29 mouse cellular contexts compared by ENCODE assay signal in the genomic region with DNA sequence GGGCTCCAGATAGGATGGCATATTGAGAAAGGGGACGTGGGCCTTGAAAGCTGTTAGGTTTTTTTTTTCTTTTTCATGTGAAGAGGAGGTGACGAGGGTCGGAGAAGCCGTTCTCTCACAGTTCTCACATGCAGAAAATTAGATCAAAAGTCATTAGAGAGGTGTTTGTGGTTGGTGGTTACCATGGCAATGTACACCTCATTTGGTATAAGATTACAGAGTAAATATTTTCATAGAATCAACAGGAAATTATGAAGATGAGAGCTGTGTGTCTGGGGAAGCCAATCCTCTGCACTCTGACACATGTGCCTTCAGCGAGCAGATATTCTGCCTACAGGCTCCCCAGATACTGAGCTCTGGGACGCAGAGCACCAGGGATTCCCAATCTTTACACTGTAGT.
DNase-seq lines count a peak whose midpoint lies in the region; ATAC-seq and TF ChIP-seq lines count a peak whose summit lies in the region.
"Had no signal": no experiment of that assay in that cellular context is flagged by ENCODE, and none has a peak within 500 bp of the region (broad histone marks: within the 10 kb centered on the region; RNA-seq: fewer than 3 reads in every experiment).

No protein-coding gene starts in this region.

- H3K36me3 ChIP-seq in liver, adult 2 months (ENCODE audit: control insufficient read depth, insufficient read depth, low read length) = no peaks in the 10 kb centered on the region
- H3K36me3 ChIP-seq: forebrain, embryonic 10.5 days; G1E; heart, embryonic 12.5 days; heart, embryonic 15.5 days; hindbrain, embryonic 10.5 days; hindbrain, embryonic 13.5 days had no signal

- WGBS in liver, adult 2 months = 79% methylated on average over 6 of the region's 6 CpGs

- no peak for TF ChIP-seq POLR2A in liver, adult 2 months (IDR thresholded peaks at IDR 0.05; ENCODE audit: extremely low read depth, insufficient read depth, low read length)

- no peak overlapping the region for H3K9ac ChIP-seq in liver, adult 2 months (ENCODE audit: low read depth, low read length)
- H3K9ac ChIP-seq: forebrain, embryonic 13.5 days; heart, embryonic 12.5 days; heart, embryonic 15.5 days; hindbrain, embryonic 13.5 days had no signal

- no peak for TF ChIP-seq CTCF in liver, adult 2 months (IDR thresholded peaks at IDR 0.05; ENCODE audit: low read depth, low read length)

- H3K27me3 ChIP-seq in liver, adult 2 months (ENCODE audit: control insufficient read depth, insufficient read depth, low read length) = no peaks in the 10 kb centered on the region
- H3K27me3 ChIP-seq: CH12.LX; forebrain, embryonic 13.5 days; heart, embryonic 12.5 days; heart, embryonic 15.5 days had no signal

- H3K79me2 ChIP-seq in liver, adult 2 months (ENCODE audit: control insufficient read depth, insufficient read depth, low read length) = no peaks in the 10 kb centered on the region

- peak; percentile 2 for DNase-seq in liver, adult 2 months (ENCODE audit: extremely low read depth, low read depth, low spot score)
- DNase-seq in liver = no peak
- peak; percentile 79 for DNase-seq in naive thymus-derived CD4-positive, alpha-beta T cell, adult 2 months (ENCODE audit: low read depth)
- DNase-seq in urinary bladder, postnatal 25 days (ENCODE audit: low spot score) = no peak
- no peak for DNase-seq in kidney, adult 11 months
- DNase-seq: adrenal gland, adult 8-10 months; adrenal gland, postnatal 25 days; cerebellum, adult 18-20 months; cerebellum, adult 9-10 months; cerebellum, postnatal 14 days; gastrocnemius, adult 2 months; gastrocnemius, postnatal 14 days; heart, adult 11 months; heart, postnatal 10 days; heart, postnatal 36 days had no signal

- no peaks in the 10 kb centered on the region for H3K4me1 ChIP-seq in liver, adult 2 months (ENCODE audit: control insufficient read depth, insufficient read depth, low read length)

- H3K4me3 ChIP-seq in liver, adult 2 months (ENCODE audit: insufficient read depth, low read depth, low read length) = no peak overlapping the region
- H3K4me3 ChIP-seq: forebrain, embryonic 10.5 days; forebrain, embryonic 13.5 days; gastrocnemius, adult 2 months; heart, embryonic 12.5 days; heart, embryonic 15.5 days; hindbrain, embryonic 10.5 days; hindbrain, embryonic 13.5 days had no signal

- peak; percentile 95 for ATAC-seq in CD4-positive, CD25-positive, alpha-beta regulatory T cell, adult 4 months
- ATAC-seq in activated CD4-positive, CD25-positive, alpha-beta regulatory T cell, adult 4 months = peak; percentile 97
- ATAC-seq in megakaryocyte-erythroid progenitor cell, adult 5-6 weeks (replicated peaks; ENCODE audit: low FRiP score, low TSS enrichment, poor library complexity, severe bottlenecking) = no peak
- ATAC-seq: forebrain, embryonic 13.5 days; forebrain, embryonic 16.5 days; hindbrain, embryonic 16.5 days; Patski had no signal

- H3K27ac ChIP-seq in liver, adult 2 months (replicated peaks; ENCODE audit: insufficient read depth, low read depth, low read length) = no peak overlapping the region
- H3K27ac ChIP-seq: forebrain, embryonic 10.5 days; forebrain, embryonic 13.5 days; gastrocnemius, adult 2 months; heart, embryonic 15.5 days; hindbrain, embryonic 10.5 days; hindbrain, embryonic 13.5 days had no signal

Comparison
In these comparisons a context has a peak if more than half of its experiments do, and no peak if none do; other contexts are left out.
1. DNase-seq: peak in liver, adult 2 months (single experiment) and naive thymus-derived CD4-positive, alpha-beta T cell, adult 2 months (single experiment); none in liver (single experiment), urinary bladder, postnatal 25 days (single experiment) and kidney, adult 11 months (single experiment).